Mouse (Mus musculus): Measurements from ENCODE around the gene Bbip1. TPM values are rescaled to one million over a fixed set of nuclear protein-coding genes. Genes with fewer than 3 reads are reported as not detected.
"Not testable (repeated sequence)": the region's sequence is repeated elsewhere in the genome, so short reads cannot be mapped to it uniquely, and the experiment has no call there.

Bbip1 gene
- 113 and 119 TPM in 2 replicates for polyA plus RNA-seq (2016; fragmentation: Nextera tagmentation; extraction: Ambion mirVana)

DNA sequence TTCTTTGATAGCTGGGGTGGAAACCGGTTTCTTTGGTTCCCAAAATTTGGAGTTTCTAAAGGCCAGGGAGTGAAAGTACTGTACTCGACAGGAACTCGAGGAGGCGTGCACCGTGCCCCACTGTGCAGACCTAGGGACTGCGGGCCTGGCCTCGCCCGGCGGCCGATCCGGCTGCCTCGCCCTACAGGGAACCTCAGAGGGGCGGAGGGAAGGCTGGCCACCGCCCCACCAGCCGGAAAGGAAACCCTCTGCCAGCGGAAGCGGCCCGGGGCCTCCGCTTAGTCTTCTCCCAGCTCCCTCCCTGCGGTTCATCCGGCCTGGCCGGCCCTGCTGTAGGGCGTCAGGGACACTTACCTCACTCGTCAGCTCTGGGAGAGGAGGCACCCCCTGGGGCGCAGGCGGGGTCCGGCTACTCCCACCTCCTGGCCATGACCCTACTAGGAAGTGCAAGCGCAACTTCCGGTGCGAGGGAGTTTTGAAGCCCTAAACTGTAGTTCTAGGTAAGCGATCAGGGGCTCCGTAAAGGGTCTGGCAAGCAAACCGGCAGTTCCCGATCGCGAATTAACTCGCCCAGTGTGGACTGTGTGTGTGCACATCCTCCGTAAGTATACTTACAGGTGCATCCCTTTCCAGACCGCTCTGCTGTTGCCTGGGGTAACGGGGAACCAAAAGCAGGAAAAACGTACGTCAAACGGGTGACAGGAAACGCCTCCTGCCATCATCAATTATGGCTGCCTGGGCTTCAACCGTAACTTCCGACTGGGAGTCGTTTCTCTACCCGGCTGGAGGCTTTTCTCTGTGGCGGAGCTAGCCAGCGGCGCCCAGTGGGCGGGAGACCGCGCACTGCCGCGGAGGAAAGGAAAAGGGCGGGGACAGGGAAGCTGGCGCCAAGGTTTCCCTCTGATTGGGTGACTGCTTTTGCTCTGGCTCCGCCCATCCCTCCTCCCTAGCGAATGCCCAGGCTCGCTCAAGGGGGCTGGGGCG lies at the start of gene Bbip1, which contains the start of gene Shoc2:
TSS of gene Bbip1 (minus strand) at position 826 of the 984 bp plus-strand sequence.
TSS of gene Shoc2 (plus strand) at position 505 of the 984 bp plus-strand sequence.
- Histone ChIP-seq H3K4me3 (peak within 1 kb of the TSS; percentile 96), H3K4me2 (replicated peaks) (peak within 1 kb of the TSS; percentile 53), H3K4me1 (peaks cover 14% of the 10 kb centered on the region), H3K27ac (peak within 1 kb of the TSS; percentile 98), H3K9ac (peak within 1 kb of the TSS; percentile 99), H3K27me3 (no peaks in the 10 kb centered on the region), H3K36me3 (peaks cover 4% of the 10 kb centered on the region), H3K9me3 (replicated peaks) (no peaks in the 10 kb centered on the region)
- WGBS: under 1% methylated on average over 62 of the region's 62 CpGs
- peak; percentile 96 for ATAC-seq (ENCODE audit: low FRiP score)

DNA sequence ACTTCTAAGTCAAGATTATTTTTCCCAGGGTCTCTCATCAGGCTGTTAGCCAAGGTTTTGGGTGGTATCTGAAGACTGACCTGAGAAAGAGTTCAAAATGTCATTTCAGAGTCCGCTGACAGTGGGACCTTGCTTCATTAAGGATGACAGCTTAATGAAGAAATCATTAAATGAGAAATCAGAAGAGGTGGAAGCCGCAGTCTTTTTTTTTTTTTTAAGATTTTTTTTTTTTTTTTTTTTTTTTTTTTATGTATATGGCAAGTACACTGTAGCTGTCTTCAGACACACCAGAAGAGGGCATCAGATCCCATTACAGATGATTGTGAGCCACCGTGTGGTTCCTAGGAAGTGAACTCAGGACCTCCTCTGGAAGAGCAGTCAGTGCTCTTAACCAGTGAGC lies 49.4 kb upstream of the Bbip1 start:
- Histone ChIP-seq H3K4me3 (no peak overlapping the region), H3K9me3 (replicated peaks) (no peaks in the 10 kb centered on the region), H3K4me2 (replicated peaks) (no peak overlapping the region), H3K27me3 (no peaks in the 10 kb centered on the region), H3K9ac (no peak overlapping the region), H3K27ac (no peak overlapping the region), H3K4me1 (no peaks in the 10 kb centered on the region), H3K36me3 (no peaks in the 10 kb centered on the region)
- WGBS: 77% methylated on average over 3 of the region's 3 CpGs
- no peak for ATAC-seq (ENCODE audit: low FRiP score)

DNA sequence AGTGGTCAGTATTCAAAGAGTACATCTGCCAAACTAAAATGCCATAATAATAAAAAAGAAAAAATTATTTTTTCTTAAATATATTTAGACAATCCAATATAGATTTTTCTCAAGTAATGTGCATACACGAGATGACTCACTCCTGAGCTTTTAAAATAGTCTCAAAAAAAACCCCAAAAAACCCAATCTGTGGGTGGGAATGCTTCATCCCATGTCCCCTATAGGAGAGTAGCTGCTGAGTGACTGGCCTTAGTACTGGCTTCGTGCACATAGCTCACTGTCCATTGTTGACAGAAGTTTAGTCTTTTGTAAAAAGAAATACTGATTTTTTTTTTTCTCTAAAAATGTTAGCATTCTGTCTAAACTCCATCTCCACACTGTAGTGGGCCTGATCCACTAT lies 46.1 kb upstream of the Bbip1 start:
- Histone ChIP-seq H3K27ac (no peak overlapping the region), H3K9me3 (replicated peaks) (no peaks in the 10 kb centered on the region), H3K9ac (no peak overlapping the region), H3K4me2 (replicated peaks) (no peak overlapping the region), H3K27me3 (no peaks in the 10 kb centered on the region), H3K4me3 (no peak overlapping the region), H3K4me1 (no peaks in the 10 kb centered on the region), H3K36me3 (peaks cover 8% of the 10 kb centered on the region)
- 71% methylated on average over 2 of the region's 2 CpGs for WGBS
- no peak for ATAC-seq (ENCODE audit: low FRiP score)

DNA sequence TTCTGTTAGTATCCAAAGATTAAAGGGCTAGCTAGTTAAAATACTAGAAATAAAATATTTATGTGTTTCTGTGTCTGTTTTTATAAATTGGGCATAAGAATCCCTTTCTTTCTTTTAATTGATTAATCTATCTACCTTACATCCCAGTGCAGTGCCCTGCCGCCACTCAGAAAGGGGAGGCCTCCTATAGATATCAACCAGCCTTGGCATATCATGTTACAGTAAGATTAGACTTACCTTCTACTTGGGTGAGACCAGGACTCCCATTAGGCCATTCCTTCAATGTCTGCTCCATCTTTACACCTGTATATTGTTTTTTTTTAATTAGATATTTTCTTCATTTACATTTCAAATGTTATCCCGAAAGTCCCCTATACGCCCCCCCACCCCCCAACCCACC lies 40.2 kb upstream of the Bbip1 start:
- Histone ChIP-seq H3K36me3 (peaks cover 8% of the 10 kb centered on the region), H3K9me3 (replicated peaks) (no peaks in the 10 kb centered on the region), H3K9ac (no peak overlapping the region), H3K27me3 (no peaks in the 10 kb centered on the region), H3K4me2 (replicated peaks) (no peak overlapping the region), H3K4me3 (no peak overlapping the region), H3K4me1 (no peaks in the 10 kb centered on the region), H3K27ac (no peak overlapping the region)
- WGBS: 94% methylated on average over 3 of the region's 3 CpGs
- ATAC-seq (ENCODE audit: low FRiP score): no peak

DNA sequence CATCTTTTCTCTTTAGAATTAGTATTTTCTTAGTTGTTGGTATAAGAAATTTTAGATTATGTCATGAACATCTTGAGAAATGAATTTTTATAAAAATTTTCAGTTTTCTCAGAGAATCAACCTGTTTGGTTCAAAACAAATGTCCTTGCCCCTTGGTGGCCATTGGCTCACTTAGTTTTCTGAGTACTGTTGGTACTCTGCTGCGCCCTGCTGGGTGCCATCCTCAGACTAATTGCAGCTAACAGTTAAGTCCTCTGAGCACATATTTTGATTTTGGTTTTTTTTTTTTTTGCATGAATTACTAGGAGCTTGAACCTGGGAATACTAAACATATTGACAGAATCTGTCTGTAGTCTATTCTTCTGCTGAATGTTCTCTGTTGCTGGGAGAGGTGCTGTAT lies 38.9 kb upstream of the Bbip1 start:
- H3K4me1 ChIP-seq: no peaks in the 10 kb centered on the region
- H3K27me3 ChIP-seq: no peaks in the 10 kb centered on the region
- WGBS: 97% methylated on average over 1 of the region's 1 CpGs
- no peak for ATAC-seq (ENCODE audit: low FRiP score)
- H3K9ac ChIP-seq: no peak overlapping the region
- H3K4me2 ChIP-seq (replicated peaks): no peak overlapping the region
- no peak overlapping the region for H3K4me3 ChIP-seq
- H3K36me3 ChIP-seq: peaks cover 8% of the 10 kb centered on the region
- H3K27ac ChIP-seq: no peak overlapping the region
- no peaks in the 10 kb centered on the region for H3K9me3 ChIP-seq (replicated peaks)

DNA sequence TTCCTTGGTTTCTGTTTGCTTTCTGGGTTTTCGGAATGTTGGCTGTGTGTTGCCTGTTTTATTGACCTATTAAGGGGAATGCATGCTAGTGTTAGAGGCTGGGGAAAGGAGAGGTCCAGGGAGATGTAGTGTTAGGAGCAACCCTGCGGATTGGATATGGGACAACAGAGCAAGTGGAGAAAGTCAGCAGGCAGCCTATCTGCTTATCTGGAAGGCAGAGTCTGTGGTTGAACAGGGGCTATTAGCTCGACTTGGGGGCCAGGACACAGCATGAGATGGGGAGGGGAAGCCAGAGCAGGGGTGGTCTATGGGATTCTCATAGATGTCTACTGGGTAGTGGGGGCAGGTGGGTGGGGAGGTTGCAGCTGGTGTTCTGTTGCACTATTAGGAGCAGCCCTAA lies 37.6 kb upstream of the Bbip1 start:
- Histone ChIP-seq H3K4me2 (replicated peaks) (no peak overlapping the region), H3K27me3 (no peaks in the 10 kb centered on the region), H3K4me3 (no peak overlapping the region), H3K9ac (no peak overlapping the region), H3K27ac (no peak overlapping the region), H3K4me1 (no peaks in the 10 kb centered on the region), H3K36me3 (no peaks in the 10 kb centered on the region), H3K9me3 (replicated peaks) (no peaks in the 10 kb centered on the region)
- no peak for ATAC-seq (ENCODE audit: low FRiP score)
- 85% methylated on average over 3 of the region's 3 CpGs for WGBS

DNA sequence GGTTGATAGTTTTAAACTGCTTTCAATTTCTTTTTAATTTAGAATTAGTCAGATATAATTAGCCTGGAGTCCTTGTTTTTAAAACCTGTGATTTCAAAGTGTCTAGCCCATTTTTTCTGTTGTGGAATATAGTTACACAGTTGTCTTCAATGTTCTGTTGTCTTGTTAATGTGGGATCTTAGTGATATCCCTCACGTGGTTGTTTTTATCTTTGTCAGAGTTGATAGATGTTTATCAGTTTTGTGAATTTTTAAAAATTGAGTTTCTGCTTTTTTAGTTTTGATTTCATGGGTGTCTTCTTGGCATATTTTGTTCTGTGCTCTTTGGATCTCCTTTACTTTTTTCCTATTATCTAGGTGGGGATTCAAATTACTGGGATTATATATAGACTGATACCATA lies 29.2 kb upstream of the Bbip1 start:
- no peak overlapping the region for H3K9ac ChIP-seq
- H3K9me3 ChIP-seq (replicated peaks): no peaks in the 10 kb centered on the region; the same call in 1 of the 2 replicates
- 85% methylated on average over 1 of the region's 1 CpGs for WGBS
- H3K4me3 ChIP-seq: no peak overlapping the region
- ATAC-seq (ENCODE audit: low FRiP score): no peak
- no peak overlapping the region for H3K27ac ChIP-seq
- no peak overlapping the region for H3K4me2 ChIP-seq (replicated peaks)
- no peaks in the 10 kb centered on the region for H3K27me3 ChIP-seq
- H3K4me1 ChIP-seq: no peaks in the 10 kb centered on the region
- H3K36me3 ChIP-seq: 0 out of 2 replicates have a peak, but pooled peaks cover 3% of the 10 kb centered on the region

DNA sequence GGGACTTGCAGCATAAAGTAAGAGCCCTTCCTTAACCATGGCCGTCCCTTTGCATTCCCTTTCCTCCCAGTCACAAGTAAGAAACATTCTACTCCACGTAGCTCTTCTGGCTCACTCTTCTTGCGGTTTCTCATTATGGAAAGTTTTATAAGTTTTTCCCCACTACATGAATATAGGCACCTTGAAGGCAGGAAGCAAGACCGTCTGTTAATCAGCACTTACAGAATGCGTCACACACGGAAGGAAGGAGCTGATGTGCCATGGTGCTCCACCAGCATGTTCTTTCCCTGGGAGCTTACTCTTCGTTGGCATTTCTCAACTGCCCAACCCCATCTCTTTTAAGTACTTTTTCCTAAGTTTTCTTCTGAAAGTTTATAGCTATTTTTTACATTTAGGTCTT lies 27.5 kb upstream of the Bbip1 start:
- no peaks in the 10 kb centered on the region for H3K27me3 ChIP-seq
- H3K27ac ChIP-seq: no peak overlapping the region
- no peaks in the 10 kb centered on the region; the same call in 1 of the 2 replicates for H3K9me3 ChIP-seq (replicated peaks)
- WGBS: 82% methylated on average over 7 of the region's 7 CpGs
- H3K4me3 ChIP-seq: no peak overlapping the region
- no peak overlapping the region for H3K4me2 ChIP-seq (replicated peaks)
- no peak for ATAC-seq (ENCODE audit: low FRiP score)
- no peaks in the 10 kb centered on the region for H3K4me1 ChIP-seq
- H3K36me3 ChIP-seq: 0 out of 2 replicates have a peak, but pooled peaks cover 3% of the 10 kb centered on the region
- H3K9ac ChIP-seq: no peak overlapping the region

DNA sequence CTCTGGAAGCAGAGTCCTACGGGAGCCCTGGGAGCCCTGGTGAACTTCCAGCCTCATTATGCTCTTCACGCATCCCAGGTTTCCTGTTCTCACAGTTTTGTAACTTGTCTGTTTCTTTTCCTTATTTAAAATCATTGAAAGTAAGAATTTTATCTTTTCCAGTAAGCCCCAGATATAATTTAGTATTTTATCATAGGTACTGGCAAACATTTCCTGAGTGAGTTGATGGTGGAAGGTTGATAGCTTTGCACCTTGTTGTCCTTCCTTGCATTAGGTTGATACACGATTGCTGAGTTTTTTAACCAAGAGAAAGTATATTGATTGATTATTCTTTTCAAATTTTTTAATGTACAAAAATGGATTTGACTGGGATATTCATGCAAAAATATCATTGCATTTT lies 24.8 kb upstream of the Bbip1 start:
- Histone ChIP-seq H3K36me3 (no peaks in the 10 kb centered on the region), H3K4me3 (no peak overlapping the region), H3K4me1 (no peaks in the 10 kb centered on the region), H3K27ac (no peak overlapping the region), H3K9me3 (replicated peaks) (no peaks in the 10 kb centered on the region), H3K9ac (no peak overlapping the region), H3K4me2 (replicated peaks) (no peak overlapping the region), H3K27me3 (no peaks in the 10 kb centered on the region)
- 92% methylated on average over 3 of the region's 3 CpGs for WGBS
- ATAC-seq (ENCODE audit: low FRiP score): no peak

DNA sequence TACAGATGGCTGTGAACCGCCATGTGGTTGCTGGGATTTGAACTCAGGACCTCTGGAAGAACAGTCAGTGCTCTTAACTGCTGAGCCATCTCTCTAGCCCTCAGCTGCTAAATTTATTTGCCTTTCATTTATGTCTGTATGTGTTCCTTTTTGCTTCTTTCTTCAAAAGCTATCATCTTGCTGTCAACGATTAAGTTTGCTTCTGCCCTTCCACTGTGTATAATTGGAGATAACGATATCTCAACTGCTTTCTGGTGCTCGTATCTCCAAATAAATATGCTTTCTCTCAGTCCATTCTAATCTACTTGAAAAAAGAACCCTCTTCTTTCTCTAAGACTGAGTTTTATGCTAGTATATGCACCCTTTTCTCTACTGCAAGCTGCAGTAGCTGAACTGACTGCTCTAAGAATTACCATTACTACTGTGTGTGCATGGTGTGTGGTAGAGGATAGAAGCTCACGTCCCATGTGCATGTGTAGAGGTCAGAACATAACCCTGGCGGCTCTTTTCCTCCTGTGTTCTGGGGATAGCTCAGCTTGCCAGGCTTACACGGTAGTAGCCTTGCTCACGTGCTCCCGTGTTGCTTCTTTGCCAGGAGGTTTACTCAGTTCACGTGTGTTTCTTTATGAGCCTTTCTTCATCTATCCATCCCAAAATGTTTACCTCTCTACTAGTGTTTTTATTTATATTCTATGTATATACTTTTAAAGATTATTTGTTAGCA lies 20.6 kb upstream of the Bbip1 start:
- Histone ChIP-seq H3K4me2 (replicated peaks) (no peak overlapping the region), H3K27me3 (no peaks in the 10 kb centered on the region), H3K9ac (no peak overlapping the region), H3K27ac (no peak overlapping the region), H3K36me3 (0 out of 2 replicates have a peak, but pooled peaks cover 3% of the 10 kb centered on the region), H3K9me3 (replicated peaks) (no peaks in the 10 kb centered on the region), H3K4me3 (no peak overlapping the region), H3K4me1 (no peaks in the 10 kb centered on the region)
- 91% methylated on average over 10 of the region's 10 CpGs for WGBS
- ATAC-seq (ENCODE audit: low FRiP score): no peak

DNA sequence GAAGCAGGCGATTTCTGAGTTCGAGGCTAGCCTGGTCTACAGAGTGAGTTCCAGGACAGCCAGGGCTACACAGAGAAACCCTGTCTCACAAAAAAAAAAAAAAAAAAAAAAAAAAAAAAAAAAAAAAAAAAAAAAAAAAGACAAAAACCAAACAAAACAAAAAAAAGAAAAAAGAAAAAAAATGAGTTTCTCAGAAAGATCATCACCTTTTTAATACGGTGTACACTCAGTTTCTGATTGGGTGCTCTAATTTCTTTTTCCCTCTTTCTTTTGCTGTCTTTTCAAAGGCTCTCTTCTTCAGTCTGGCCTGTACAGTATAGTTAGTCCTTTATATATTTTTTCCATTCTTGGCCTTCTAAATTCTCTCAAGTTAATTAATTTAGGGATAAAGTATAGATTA lies 19.9 kb upstream of the Bbip1 start:
- H3K4me2 ChIP-seq (replicated peaks); H3K4me1 ChIP-seq; H3K9ac ChIP-seq; H3K9me3 ChIP-seq (replicated peaks); ATAC-seq (ENCODE audit: low FRiP score); H3K36me3 ChIP-seq; H3K27me3 ChIP-seq; H3K27ac ChIP-seq; H3K4me3 ChIP-seq: not testable (repeated sequence)
- 98% methylated on average over 3 of the region's 3 CpGs for WGBS

DNA sequence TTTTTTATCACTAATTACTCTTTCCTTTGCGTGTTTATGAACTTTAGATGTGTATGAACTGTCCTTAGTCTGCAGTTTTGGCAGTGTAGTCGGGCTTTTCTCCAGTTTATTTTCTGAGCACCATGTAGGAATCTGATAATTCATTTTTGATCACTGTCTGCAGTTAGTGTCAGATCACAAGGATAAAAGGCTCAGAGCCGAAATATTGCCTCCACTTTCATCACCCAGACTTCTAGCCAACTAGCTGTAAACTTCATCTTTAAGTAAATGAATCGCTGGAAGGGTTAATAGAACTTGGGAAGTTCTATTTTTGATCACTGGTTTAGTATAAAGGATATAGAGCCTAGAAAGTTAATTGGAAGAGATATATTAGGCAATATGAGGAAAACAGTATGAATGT lies 18.1 kb upstream of the Bbip1 start:
- no peak overlapping the region for H3K27ac ChIP-seq
- no peak overlapping the region for H3K4me3 ChIP-seq
- H3K4me1 ChIP-seq: no peaks in the 10 kb centered on the region
- 0 out of 2 replicates have a peak, but pooled peaks cover 3% of the 10 kb centered on the region for H3K36me3 ChIP-seq
- no peak overlapping the region for H3K9ac ChIP-seq
- 92% methylated on average over 4 of the region's 4 CpGs for WGBS
- H3K27me3 ChIP-seq: no peaks in the 10 kb centered on the region
- no peak overlapping the region for H3K4me2 ChIP-seq (replicated peaks)
- no peaks in the 10 kb centered on the region for H3K9me3 ChIP-seq (replicated peaks)
- ATAC-seq (ENCODE audit: low FRiP score): no peak
